Mouse (Mus musculus) heart, embryonic 10.5 days (tissue): ENCODE data around the gene Ptms. TPM values are rescaled to one million over a fixed set of nuclear protein-coding genes. Genes with fewer than 3 reads are reported as not detected.
A peak's percentile ranks its signal among the peaks of the same experiment; 100 is the strongest.

Source experiments
- DNase-seq: peaks from one replicate; pipeline ENCODE4 v3.0.0-alpha.2; 2017; ENCODE audit warnings: low spot score
- H3K27ac ChIP-seq: fragments of 300-500 bp; sonication (generic); 2 replicates; pipeline ENCODE4 v1.5.1; 2016; ENCODE audit warnings: mild to moderate bottlenecking
- H3K27me3 ChIP-seq: fragments of 300-500 bp; sonication (generic); 2 replicates; pipeline ENCODE4 v1.6.1; 2016; ENCODE audit warnings: mild to moderate bottlenecking; ENCODE audit not compliant: poor library complexity, insufficient read depth, severe bottlenecking
- H3K36me3 ChIP-seq: fragments of 300-500 bp; sonication (generic); 2 replicates; pipeline ENCODE4 v1.6.1; 2016; ENCODE audit warnings: mild to moderate bottlenecking, moderate library complexity
- H3K4me1 ChIP-seq: fragments of 300-500 bp; sonication (generic); 2 replicates; pipeline ENCODE4 v1.6.1; 2016; ENCODE audit warnings: mild to moderate bottlenecking
- H3K4me3 ChIP-seq: fragments of 300-500 bp; sonication (generic); 2 replicates; pipeline ENCODE4 v1.5.1; 2016; ENCODE audit warnings: mild to moderate bottlenecking, moderate library complexity
- H3K9me3 ChIP-seq: fragments of 300-500 bp; sonication (generic); 2 replicates; pipeline ENCODE4 v1.6.1; 2016; ENCODE audit warnings: mild to moderate bottlenecking, moderate library complexity
- WGBS: fragments of 180-500 bp; shearing (Covaris S2); methylation state at CpG from one replicate; pipeline ENCODE4 v1.1.7; 2016; 5-methylcytosine and 5-hydroxymethylcytosine counted together
- polyA plus RNA-seq: library from polyadenylated mRNA; unstranded; fragments of >200 nt; fragmentation: Nextera tagmentation; extraction: Ambion mirVana; gene quantifications from 2 replicates; pipeline ENCODE4 v1.2.1, GENCODE M21; 2016

The Ptms gene
- polyA plus RNA-seq, 1 experiment from 2014 or later: 174 TPM

DNA sequence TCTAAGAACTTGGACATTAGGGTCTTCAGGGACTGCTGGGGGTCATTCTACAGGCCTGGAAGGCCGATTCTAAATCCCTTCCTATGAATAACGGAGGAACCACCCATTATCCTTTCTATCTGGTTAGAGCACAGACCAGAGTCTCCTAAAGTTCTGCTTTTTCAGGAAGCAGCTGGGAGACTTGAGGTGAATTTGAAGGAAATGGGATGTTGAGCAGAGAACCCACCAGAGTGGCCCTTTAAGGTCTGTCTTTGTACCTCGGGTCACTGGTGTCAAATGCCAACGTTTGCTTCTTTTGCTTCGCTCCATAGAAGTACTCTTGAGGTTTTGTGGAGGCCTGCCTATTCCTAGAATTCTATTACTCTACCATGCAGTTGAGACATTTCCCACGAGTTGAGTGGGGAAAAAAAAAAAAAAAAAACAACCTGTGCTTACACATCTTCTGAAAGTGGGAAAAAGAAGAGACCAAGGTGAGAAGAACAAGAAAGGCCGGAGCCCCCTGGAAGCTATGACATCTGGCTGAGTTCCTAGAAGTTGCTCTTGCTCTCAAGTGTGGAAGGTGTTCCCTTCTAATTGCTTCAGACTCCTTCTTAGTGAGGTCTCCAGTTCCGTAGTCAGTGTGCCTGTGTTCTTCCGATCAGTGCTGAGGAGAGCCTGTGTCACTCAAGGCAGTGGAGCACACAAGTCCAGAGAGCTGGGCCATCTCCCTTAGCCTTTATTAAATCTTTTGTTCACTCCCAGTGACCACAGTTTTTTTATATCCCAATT lies 599 bp upstream of the Ptms start:
- H3K4me1 ChIP-seq: peaks cover 54% of the 10 kb centered on the region
- no peak for DNase-seq
- H3K36me3 ChIP-seq: no peaks in the 10 kb centered on the region
- 29% methylated on average over 9 of the region's 9 CpGs for WGBS
- no peaks in the 10 kb centered on the region for H3K27me3 ChIP-seq
- H3K9me3 ChIP-seq: no peaks in the 10 kb centered on the region
- H3K4me3 ChIP-seq: peak overlapping the region; percentile 97
- H3K27ac ChIP-seq: peak overlapping the region; percentile 99

DNA sequence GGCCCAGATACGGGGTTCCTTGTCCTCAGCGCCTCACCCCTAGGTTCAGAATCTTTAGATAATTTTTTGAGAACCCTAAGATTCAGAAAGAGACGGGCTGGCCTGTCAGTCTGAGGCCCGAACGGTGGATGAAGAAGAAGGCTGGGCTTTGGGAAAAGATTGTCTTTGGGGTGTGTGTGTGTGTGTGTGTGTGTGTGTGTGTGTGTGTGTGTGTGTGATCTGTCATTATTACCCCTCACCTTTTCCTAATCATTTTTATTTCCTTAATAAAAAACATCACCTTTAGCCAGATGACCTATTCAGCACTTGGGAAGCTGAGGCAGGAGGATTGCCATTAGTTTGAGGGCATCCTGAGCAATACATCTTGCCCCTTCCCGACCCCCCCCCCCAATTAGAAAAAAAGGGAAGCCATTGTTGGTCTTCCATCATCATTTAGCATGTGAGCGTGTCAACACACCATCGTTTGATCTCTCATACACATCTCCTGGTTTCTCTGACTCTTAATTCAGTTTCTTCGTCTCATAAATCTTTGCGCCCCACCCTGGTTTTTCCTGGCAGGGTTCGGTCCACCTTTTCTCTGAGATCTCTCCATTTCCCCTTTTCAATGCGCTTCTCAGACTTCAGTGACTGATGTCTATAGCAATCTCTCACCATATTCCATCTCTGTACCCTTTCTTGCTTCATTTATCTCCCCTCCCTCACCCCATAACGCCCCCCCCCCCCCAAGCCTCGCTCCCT lies 844 bp downstream of the Ptms start:
- Histone ChIP-seq H3K27me3 (no peaks in the 10 kb centered on the region), H3K4me3 (peak overlapping the region; percentile 97), H3K9me3 (no peaks in the 10 kb centered on the region), H3K36me3 (peaks cover 13% of the 10 kb centered on the region), H3K4me1 (peaks cover 62% of the 10 kb centered on the region), H3K27ac (peak overlapping the region; percentile 99)
- WGBS: 24% methylated on average over 13 of the region's 14 CpGs
- DNase-seq: no peak

DNA sequence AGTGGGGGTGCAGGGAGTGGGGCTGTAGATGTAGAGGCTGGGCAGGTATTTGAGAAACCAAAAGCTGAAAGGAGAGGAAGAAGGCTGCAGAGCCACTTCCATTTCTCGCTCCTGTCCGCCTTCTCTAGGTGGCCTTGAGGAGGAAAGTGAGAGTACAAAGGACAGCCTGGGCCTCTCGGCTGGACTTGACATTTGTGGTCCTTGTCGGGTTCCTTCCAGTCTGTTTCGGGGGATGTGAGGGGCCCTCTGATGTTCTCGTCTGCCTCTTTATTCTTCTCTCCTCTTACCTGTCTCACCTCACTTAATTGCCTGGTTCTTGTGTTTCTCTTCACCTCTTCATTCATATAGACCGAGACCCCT lies 1.6 kb downstream of the Ptms start:
- H3K4me1 ChIP-seq: peaks cover 69% of the 10 kb centered on the region
- DNase-seq: no peak
- H3K9me3 ChIP-seq: no peaks in the 10 kb centered on the region
- peaks cover 20% of the 10 kb centered on the region for H3K36me3 ChIP-seq
- H3K27me3 ChIP-seq: 0 out of 2 replicates have a peak, but pooled peaks cover 6% of the 10 kb centered on the region
- WGBS: 11% methylated on average over 7 of the region's 7 CpGs
- peak overlapping the region; percentile 97 for H3K4me3 ChIP-seq
- H3K27ac ChIP-seq: peak overlapping the region; percentile 99

DNA sequence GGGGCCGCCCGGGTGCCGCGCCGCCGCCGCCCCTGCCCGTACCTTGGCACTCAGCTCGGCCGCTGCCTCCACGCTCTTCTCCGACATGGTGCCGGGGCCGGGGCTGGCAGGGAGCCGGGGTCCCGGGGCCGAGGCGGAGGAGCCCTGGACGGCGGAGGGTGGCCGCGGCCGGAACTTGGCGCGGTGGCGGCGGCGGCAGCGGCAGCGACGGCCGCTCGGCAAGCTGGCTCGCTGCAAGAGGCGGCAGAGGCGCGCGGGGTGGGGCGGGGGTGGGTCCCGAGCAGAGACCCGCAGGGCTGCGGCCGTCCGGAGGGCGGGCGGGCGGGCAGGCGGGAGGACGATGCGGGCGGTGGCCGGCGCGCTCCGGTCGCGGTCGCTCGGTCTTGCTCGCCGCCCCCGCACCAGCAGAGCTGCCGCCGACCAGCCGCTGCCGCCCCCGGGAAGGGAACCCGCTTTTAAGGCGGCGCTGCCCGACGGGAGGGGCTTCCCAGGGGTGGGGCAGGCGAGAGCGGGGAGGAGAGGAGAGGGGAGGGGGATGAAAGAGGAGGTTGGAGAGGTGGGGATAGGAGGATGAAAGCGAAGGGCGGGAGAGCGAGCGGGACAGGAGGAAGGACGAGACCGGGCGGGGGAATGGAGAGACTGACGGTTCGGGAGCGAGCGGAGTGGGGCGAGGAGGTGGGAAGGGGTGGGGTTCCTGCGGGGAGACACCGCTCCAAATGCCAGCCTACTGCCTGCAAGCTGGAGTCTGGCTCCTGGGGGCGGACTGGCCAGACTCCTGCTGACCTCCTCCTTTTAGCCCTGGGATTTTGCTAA lies 2.2 kb downstream of the Ptms start:
- Histone ChIP-seq H3K4me3 (peak overlapping the region; percentile 97), H3K27me3 (0 out of 2 replicates have a peak, but pooled peaks cover 8% of the 10 kb centered on the region), H3K9me3 (no peaks in the 10 kb centered on the region), H3K36me3 (peaks cover 24% of the 10 kb centered on the region), H3K4me1 (peaks cover 71% of the 10 kb centered on the region), H3K27ac (peak overlapping the region; percentile 99)
- 4% methylated on average over 75 of the region's 89 CpGs for WGBS
- DNase-seq: peak; percentile 96

DNA sequence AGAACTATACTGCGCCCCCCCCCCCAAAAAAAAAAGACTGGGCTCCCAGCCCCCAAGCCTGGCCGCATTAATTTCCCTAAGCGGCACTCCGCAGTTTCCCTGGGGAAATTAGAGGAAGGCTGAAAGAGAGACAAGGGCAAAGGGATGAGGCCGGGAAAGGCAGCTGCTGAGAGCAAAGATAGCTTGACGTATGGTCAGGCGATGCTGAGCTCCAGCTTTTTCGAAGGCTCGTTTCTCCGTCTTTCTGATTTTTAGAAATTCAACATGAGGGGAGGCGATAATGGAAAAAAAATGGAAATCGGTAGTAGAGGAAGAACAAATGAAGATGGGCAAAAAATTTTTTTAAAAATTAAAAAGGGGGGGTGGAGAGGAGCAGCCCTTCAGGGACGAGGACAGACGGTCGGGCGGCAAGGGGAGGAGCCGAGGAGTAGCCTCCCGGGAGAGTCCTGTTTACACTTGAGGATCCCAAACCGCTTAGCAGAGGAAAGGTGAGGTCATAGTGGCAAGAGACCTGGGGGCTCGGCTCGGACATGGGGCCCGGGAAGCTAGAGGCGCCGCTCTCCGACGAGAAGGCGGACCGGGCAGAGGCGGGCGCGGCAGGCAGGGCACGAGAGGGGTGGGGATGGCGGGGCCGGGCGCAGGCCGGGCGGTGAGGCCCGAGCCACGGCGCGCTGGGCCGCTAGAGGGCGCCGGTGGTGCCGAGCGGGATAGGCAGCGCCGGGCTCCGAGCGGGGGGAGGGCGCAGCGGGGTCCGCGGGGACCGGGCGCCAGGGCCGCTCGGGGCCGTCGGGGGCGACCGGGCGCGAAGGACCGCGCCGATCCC lies 3.0 kb downstream of the Ptms start:
- Histone ChIP-seq H3K4me3 (peak overlapping the region; percentile 97), H3K36me3 (peaks cover 24% of the 10 kb centered on the region), H3K27me3 (0 out of 2 replicates have a peak, but pooled peaks cover 8% of the 10 kb centered on the region), H3K27ac (peak overlapping the region; percentile 99), H3K9me3 (no peaks in the 10 kb centered on the region), H3K4me1 (peaks cover 73% of the 10 kb centered on the region)
- under 1% methylated on average over 67 of the region's 67 CpGs for WGBS
- DNase-seq: peak; percentile 88

DNA sequence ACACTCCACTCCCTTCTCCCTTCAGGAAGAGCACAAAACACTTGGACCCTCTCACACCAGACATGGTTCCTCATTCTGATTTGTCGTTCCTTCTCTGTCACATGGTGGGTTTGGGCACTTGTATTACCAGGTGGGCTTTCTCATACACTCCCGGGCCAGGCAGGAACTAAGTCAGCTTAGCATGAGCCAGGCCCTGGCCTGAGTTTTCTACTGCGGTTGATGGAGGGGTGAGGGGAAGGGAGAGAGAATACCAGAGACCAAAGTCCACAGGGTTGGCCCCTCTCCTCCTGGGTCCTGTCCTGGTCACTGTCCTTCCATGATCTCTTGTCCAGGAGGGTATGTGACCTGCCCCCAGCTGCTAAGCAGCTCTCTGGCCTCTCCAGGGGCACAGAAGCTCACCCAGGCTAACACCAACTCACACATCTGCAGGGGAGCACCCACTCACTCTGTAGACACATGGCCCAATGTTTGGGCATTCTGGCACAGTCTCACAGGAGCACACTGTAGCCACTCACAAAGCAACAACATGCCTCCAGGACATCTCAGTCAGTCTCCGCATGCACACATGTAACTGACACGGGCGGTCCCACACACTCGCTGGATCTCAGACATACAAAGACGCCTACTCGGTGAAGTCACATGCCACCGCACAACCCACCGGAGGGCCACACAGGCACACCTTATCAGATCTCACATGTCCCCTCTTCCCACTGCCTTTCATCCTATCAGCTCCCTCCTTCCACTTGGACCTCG lies 3.8 kb downstream of the Ptms start:
- H3K27ac ChIP-seq: peak overlapping the region; percentile 99
- H3K4me3 ChIP-seq: peak overlapping the region; percentile 97
- WGBS: 9% methylated on average over 12 of the region's 12 CpGs
- no peak for DNase-seq
- H3K4me1 ChIP-seq: peaks cover 77% of the 10 kb centered on the region
- H3K27me3 ChIP-seq: peaks cover 13% of the 10 kb centered on the region
- no peaks in the 10 kb centered on the region for H3K9me3 ChIP-seq
- peaks cover 24% of the 10 kb centered on the region for H3K36me3 ChIP-seq

DNA sequence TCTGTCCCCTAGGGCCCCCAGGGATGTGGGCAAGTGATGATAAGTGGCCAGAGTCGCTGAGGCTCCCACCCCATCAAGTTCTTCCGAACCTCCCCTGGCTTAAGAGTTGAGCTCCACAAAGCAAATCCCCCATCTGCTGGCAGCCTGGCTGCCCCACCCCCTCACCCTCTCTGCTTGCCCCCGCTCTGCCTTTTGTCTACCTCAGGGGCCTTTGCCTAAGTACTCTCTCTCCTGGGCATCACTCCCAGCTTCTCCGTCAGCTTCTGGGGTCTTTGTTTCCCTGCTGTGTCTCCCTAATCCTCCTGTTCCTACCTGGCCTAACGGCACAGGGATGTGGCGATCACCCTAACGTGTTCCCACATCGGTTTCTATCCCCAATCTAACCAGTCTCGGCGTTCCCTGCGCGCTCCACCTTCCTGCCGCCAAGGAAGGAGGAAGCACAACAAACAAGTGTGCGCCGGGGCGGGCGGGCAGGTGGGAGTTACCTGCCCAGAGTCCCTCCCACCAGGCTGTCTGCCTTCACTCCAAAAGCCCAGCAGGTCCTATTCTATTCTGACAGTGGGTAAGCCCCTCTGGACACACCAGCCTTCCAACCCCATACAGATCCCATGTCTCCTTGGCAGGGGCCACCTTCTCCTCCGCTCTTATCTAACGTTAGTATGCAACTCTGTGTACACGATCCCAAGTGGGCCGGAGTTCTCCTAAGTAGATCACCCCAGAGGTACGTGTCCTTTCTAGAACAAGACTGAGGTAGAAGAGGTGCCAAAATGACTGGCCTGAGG lies 4.6 kb downstream of the Ptms start:
- H3K27me3 ChIP-seq: peaks cover 21% of the 10 kb centered on the region
- H3K4me1 ChIP-seq: peaks cover 77% of the 10 kb centered on the region
- peaks cover 24% of the 10 kb centered on the region for H3K36me3 ChIP-seq
- no peak for DNase-seq
- H3K4me3 ChIP-seq: peak overlapping the region; percentile 97
- H3K27ac ChIP-seq: peak overlapping the region; percentile 99
- 17% methylated on average over 22 of the region's 22 CpGs for WGBS
- H3K9me3 ChIP-seq: no peaks in the 10 kb centered on the region

DNA sequence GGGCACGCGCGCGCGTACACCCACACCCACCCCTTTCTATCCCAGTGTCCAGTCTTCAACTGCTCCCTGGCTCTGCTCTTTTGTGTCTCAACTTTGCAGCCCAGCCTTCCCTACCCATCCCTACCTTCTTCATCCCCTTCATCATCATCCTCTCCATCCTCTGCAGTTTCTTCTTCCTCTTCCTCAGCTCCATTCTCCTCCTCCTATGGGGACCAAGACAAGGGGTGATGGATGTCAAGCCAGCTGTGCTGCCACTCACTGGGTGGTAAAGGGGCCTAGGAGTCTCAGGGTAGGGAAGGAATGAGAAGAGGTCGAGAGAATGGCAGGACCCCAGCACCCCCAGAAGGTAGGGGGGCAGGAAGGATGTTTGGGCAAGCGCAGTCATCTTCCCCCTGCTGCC lies 5.4 kb downstream of the Ptms start:
- Histone ChIP-seq H3K36me3 (peaks cover 24% of the 10 kb centered on the region), H3K9me3 (no peaks in the 10 kb centered on the region), H3K27me3 (peaks cover 29% of the 10 kb centered on the region), H3K4me3 (no peak overlapping the region), H3K4me1 (peaks cover 79% of the 10 kb centered on the region), H3K27ac (0 out of 2 replicates have a peak overlapping the region, but pooled peaks have one; percentile 7)
- WGBS: 83% methylated on average over 7 of the region's 7 CpGs
- DNase-seq: no peak

DNA sequence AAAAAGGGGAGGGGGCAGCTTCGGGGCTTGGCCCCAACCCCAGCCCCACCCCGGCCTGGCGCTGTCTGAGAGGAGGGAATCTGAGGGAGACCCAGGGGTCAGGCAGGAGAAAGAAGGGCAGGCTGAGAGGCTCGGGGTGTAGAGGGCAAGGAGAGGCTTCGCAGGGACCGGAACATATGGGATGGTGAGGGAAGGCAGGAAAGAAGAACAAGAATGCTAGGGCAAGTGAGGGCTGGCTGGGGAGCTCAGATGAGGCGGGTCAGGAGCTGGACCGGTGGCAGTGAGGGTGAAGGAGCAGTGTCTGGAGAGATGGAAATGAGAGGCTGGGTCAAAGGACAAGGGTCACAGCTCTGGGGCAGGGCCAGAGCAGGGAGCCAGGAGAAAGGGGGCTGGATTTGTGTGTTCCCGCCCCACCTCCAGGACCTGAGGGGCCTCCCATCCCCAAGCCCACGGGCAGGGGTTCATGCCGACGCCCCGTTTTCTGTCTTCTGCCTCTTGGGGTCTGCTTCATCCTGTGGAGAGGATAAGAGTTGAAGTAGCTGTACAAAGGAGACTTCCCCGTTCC lies 6.1 kb downstream of the Ptms start:
- Histone ChIP-seq H3K4me1 (peaks cover 73% of the 10 kb centered on the region), H3K36me3 (peaks cover 24% of the 10 kb centered on the region), H3K27me3 (peaks cover 36% of the 10 kb centered on the region), H3K27ac (peak overlapping the region; percentile 7; the same call in 1 of the 2 replicates), H3K4me3 (no peak overlapping the region), H3K9me3 (no peaks in the 10 kb centered on the region)
- no peak for DNase-seq
- WGBS: 72% methylated on average over 14 of the region's 14 CpGs

DNA sequence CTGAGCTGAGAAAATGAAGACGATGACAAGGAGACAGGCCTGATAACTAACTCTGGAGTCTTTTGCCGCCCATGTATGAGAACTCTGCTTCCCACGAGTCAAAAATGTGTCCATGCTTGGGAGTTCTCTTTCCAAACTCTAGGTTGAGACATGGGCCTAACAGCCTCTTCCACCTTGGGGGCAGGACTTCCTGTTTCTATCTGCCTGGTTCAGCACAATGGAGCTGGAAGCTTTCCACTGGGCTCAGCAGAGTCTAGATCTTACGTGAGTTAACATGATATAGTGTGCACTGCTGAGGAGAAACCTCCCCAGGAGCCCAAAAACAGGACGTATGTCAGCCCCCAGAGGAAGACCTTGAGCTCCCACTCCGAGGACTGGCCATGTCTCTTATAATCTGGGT lies 6.7 kb downstream of the Ptms start:
- Histone ChIP-seq H3K9me3 (no peaks in the 10 kb centered on the region), H3K4me3 (no peak overlapping the region), H3K4me1 (peaks cover 67% of the 10 kb centered on the region), H3K27ac (no peak overlapping the region), H3K27me3 (peaks cover 42% of the 10 kb centered on the region), H3K36me3 (peaks cover 24% of the 10 kb centered on the region)
- WGBS: 65% methylated on average over 6 of the region's 6 CpGs
- DNase-seq: no peak
